22 mouse cellular contexts compared by ENCODE assay signal in genomic region chr10:128511761-128512160, GRCm38 (mm10). TPM values are rescaled to one million over a fixed set of nuclear protein-coding genes. Genes with fewer than 3 reads are reported as not detected.
DNase-seq lines count a peak whose midpoint lies in the region; ATAC-seq and TF ChIP-seq lines count a peak whose summit lies in the region.
"Had no signal": no experiment of that assay in that cellular context is flagged by ENCODE, and none has a peak within 500 bp of the region (broad histone marks: within the 10 kb centered on the region; RNA-seq: fewer than 3 reads in every experiment).

No protein-coding gene starts in this region.

- no peak overlapping the region for H3K4me3 ChIP-seq in embryonic facial prominence, embryonic 13.5 days
- H3K4me3 ChIP-seq in embryonic facial prominence, embryonic 10.5 days: no peak overlapping the region
- H3K4me3 ChIP-seq in heart, embryonic 10.5 days: no peak overlapping the region
- no peak overlapping the region for H3K4me3 ChIP-seq in myocyte
- H3K4me3 ChIP-seq: forebrain, embryonic 13.5 days; forebrain, embryonic 15.5 days had no signal

- H3K9ac ChIP-seq in embryonic facial prominence, embryonic 13.5 days: 0 out of 2 replicates have a peak overlapping the region, but pooled peaks have one; percentile 22
- H3K9ac ChIP-seq: forebrain, embryonic 13.5 days; forebrain, embryonic 15.5 days; forebrain, postnatal 0 days had no signal

- no peak for DNase-seq in embryonic facial prominence, embryonic 10.5 days (ENCODE audit: low spot score)
- peak; percentile 79 for DNase-seq in heart, embryonic 10.5 days (ENCODE audit: low spot score)
- DNase-seq in heart, postnatal 25 days (ENCODE audit: low spot score): no peak
- DNase-seq: adrenal gland, adult 8-10 months; adrenal gland, postnatal 14 days; adrenal gland, postnatal 36 days; B cell, adult 2 months; cerebellum, adult 11-12 months; cerebellum, adult 2 months; cerebellum, adult 9-10 months; cerebellum, postnatal 10 days; cerebellum, postnatal 25 days; forebrain, postnatal 0 days had no signal

- no peak overlapping the region for H3K27ac ChIP-seq in embryonic facial prominence, embryonic 13.5 days
- no peak overlapping the region for H3K27ac ChIP-seq in embryonic facial prominence, embryonic 10.5 days (replicated peaks)
- no peak overlapping the region for H3K27ac ChIP-seq in heart, embryonic 10.5 days
- H3K27ac ChIP-seq: forebrain, embryonic 13.5 days; forebrain, embryonic 15.5 days had no signal

- H3K9me3 ChIP-seq in embryonic facial prominence, embryonic 13.5 days: no peaks in the 10 kb centered on the region
- no peaks in the 10 kb centered on the region for H3K9me3 ChIP-seq in embryonic facial prominence, embryonic 10.5 days
- no peaks in the 10 kb centered on the region for H3K9me3 ChIP-seq in heart, embryonic 10.5 days
- H3K9me3 ChIP-seq: forebrain, embryonic 13.5 days; forebrain, embryonic 15.5 days; G1E had no signal

- H3K27me3 ChIP-seq in embryonic facial prominence, embryonic 13.5 days: peaks cover 14% of the 10 kb centered on the region
- peaks cover 32% of the 10 kb centered on the region for H3K27me3 ChIP-seq in embryonic facial prominence, embryonic 10.5 days (replicated peaks; ENCODE audit: low read depth, poor library complexity, severe bottlenecking)
- H3K27me3 ChIP-seq in heart, embryonic 10.5 days (ENCODE audit: insufficient read depth, poor library complexity, severe bottlenecking): peaks cover 30% of the 10 kb centered on the region
- no peaks in the 10 kb centered on the region for H3K27me3 ChIP-seq in myocyte (ENCODE audit: control insufficient read depth, insufficient read depth, insufficient read length)
- H3K27me3 ChIP-seq: CH12.LX, Patski had no signal

- no peak for TF ChIP-seq POLR2A in myocyte (IDR thresholded peaks at IDR 0.05; ENCODE audit: insufficient read length, low read depth)

- H3ac ChIP-seq in myocyte (ENCODE audit: control insufficient read depth, insufficient read length): no peak overlapping the region

- no peak for ATAC-seq in embryonic facial prominence, embryonic 13.5 days (ENCODE audit: insufficient number of reproducible peaks, insufficient read depth, low FRiP score, low TSS enrichment, low read depth)
- ATAC-seq: activated CD4-positive, CD25-positive, alpha-beta regulatory T cell, adult 4 months; CD4-positive, CD25-positive, alpha-beta regulatory T cell, adult 4 months; forebrain, embryonic 13.5 days; forebrain, embryonic 15.5 days; forebrain, postnatal 0 days; Patski had no signal

- H3K79me2 ChIP-seq in myocyte (ENCODE audit: control insufficient read depth, insufficient read depth): no peaks in the 10 kb centered on the region

- intact Hi-C loops in heart, postnatal 25 days (cut with DNase I): no loop called here

- WGBS in embryonic facial prominence, embryonic 13.5 days: 80% methylated on average over 12 of the region's 12 CpGs
- WGBS in embryonic facial prominence, embryonic 10.5 days: 85% methylated on average over 12 of the region's 12 CpGs
- WGBS in heart, embryonic 10.5 days: 78% methylated on average over 12 of the region's 12 CpGs

- no peak overlapping the region for H3K4me2 ChIP-seq in embryonic facial prominence, embryonic 13.5 days
- H3K4me2 ChIP-seq in myocyte (ENCODE audit: low read depth): no peak overlapping the region
- H3K4me2 ChIP-seq: forebrain, embryonic 13.5 days; forebrain, embryonic 15.5 days had no signal

- peaks cover 48% of the 10 kb centered on the region for H3K36me3 ChIP-seq in embryonic facial prominence, embryonic 13.5 days
- H3K36me3 ChIP-seq in embryonic facial prominence, embryonic 10.5 days (replicated peaks): peaks cover 22% of the 10 kb centered on the region; the same call in 1 of the 2 replicates
- H3K36me3 ChIP-seq in heart, embryonic 10.5 days: peaks cover 49% of the 10 kb centered on the region
- H3K36me3 ChIP-seq in myocyte (ENCODE audit: control insufficient read depth, insufficient read depth): peaks cover 52% of the 10 kb centered on the region
- H3K36me3 ChIP-seq: forebrain, embryonic 15.5 days had no signal

- H3K4me1 ChIP-seq in embryonic facial prominence, embryonic 13.5 days: 0 out of 2 replicates have a peak, but pooled peaks cover 5% of the 10 kb centered on the region
- H3K4me1 ChIP-seq in embryonic facial prominence, embryonic 10.5 days: peaks cover 12% of the 10 kb centered on the region
- H3K4me1 ChIP-seq in heart, embryonic 10.5 days: peaks cover 7% of the 10 kb centered on the region; the same call in 1 of the 2 replicates
- H3K4me1 ChIP-seq: forebrain, embryonic 13.5 days; forebrain, embryonic 15.5 days had no signal

TF ChIP-seq in myocyte, 11 proteins besides CTCF, POLR2A, EP300 and RAD21:
- TF ChIP-seq USF1 (IDR thresholded peaks at IDR 0.05; ENCODE audit: low read depth) (no peak), POLR2AphosphoS2 (IDR thresholded peaks at IDR 0.05; ENCODE audit: insufficient read length, low read depth) (peak; percentile 28)

RNA-seq across cellular contexts. Expression of gene Myl6b, which starts 13.3 kb away (rescaled TPM):
- polyA plus RNA-seq in embryonic facial prominence, embryonic 13.5 days (2015; fragmentation: Nextera tagmentation; extraction: Ambion mirVana): 2.8 and 4.0 TPM in 2 replicates
- polyA plus RNA-seq in embryonic facial prominence, embryonic 10.5 days (2016; fragmentation: Nextera tagmentation; extraction: Ambion mirVana): 2.3 and 3.1 TPM in 2 replicates
- 3.2 and 4.0 TPM in 2 replicates for polyA plus RNA-seq in heart, embryonic 10.5 days (2016; fragmentation: Nextera tagmentation; extraction: Ambion mirVana)
- 1 to 10 TPM; 2.5 to 2.9 TPM for total RNA-seq in heart, postnatal 25 days (2021)
- 734 TPM for polyA plus RNA-seq in myocyte (2012; fragmentation: generic; extraction: Trizol)

RNA-seq across cellular contexts. Expression of gene Esyt1, which starts 13.9 kb away (rescaled TPM):
- polyA plus RNA-seq in embryonic facial prominence, embryonic 13.5 days (2015; fragmentation: Nextera tagmentation; extraction: Ambion mirVana): 21.4 and 23.1 TPM in 2 replicates
- polyA plus RNA-seq in embryonic facial prominence, embryonic 10.5 days (2016; fragmentation: Nextera tagmentation; extraction: Ambion mirVana): 11.9 and 13.6 TPM in 2 replicates
- polyA plus RNA-seq in heart, embryonic 10.5 days (2016; fragmentation: Nextera tagmentation; extraction: Ambion mirVana): 17.8 and 20.3 TPM in 2 replicates
- 10 to 100 TPM; 16.8 to 19.0 TPM for total RNA-seq in heart, postnatal 25 days (2021)
- 166 TPM for polyA plus RNA-seq in myocyte (2012; fragmentation: generic; extraction: Trizol)

RNA-seq across cellular contexts. Expression of gene Myl6, which starts 17.8 kb away (rescaled TPM):
- 961 and 1,001 TPM in 2 replicates for polyA plus RNA-seq in embryonic facial prominence, embryonic 13.5 days (2015; fragmentation: Nextera tagmentation; extraction: Ambion mirVana)
- polyA plus RNA-seq in embryonic facial prominence, embryonic 10.5 days (2016; fragmentation: Nextera tagmentation; extraction: Ambion mirVana): 733 and 768 TPM in 2 replicates
- polyA plus RNA-seq in heart, embryonic 10.5 days (2016; fragmentation: Nextera tagmentation; extraction: Ambion mirVana): 1,508 and 1,550 TPM in 2 replicates
- total RNA-seq in heart, postnatal 25 days (2021): 100 to 1,000 TPM; 294 to 314 TPM
- 2,234 TPM for polyA plus RNA-seq in myocyte (2012; fragmentation: generic; extraction: Trizol)

RNA-seq across cellular contexts. Expression of gene Zc3h10, which starts 35.8 kb away (rescaled TPM):
- 13.5 and 15.5 TPM in 2 replicates for polyA plus RNA-seq in embryonic facial prominence, embryonic 13.5 days (2015; fragmentation: Nextera tagmentation; extraction: Ambion mirVana)
- 15.9 and 17.4 TPM in 2 replicates for polyA plus RNA-seq in embryonic facial prominence, embryonic 10.5 days (2016; fragmentation: Nextera tagmentation; extraction: Ambion mirVana)
- 11.2 and 12.8 TPM in 2 replicates for polyA plus RNA-seq in heart, embryonic 10.5 days (2016; fragmentation: Nextera tagmentation; extraction: Ambion mirVana)
- 1 to 10 TPM; 7.6 to 9.1 TPM for total RNA-seq in heart, postnatal 25 days (2021)
- polyA plus RNA-seq in myocyte (2012; fragmentation: generic; extraction: Trizol): 13.8 TPM

RNA-seq across cellular contexts. Expression of gene Rpl41, which starts 37.3 kb away (rescaled TPM):
- polyA plus RNA-seq in embryonic facial prominence, embryonic 13.5 days (2015; fragmentation: Nextera tagmentation; extraction: Ambion mirVana): 4,323 and 4,329 TPM in 2 replicates
- 3,494 and 3,561 TPM in 2 replicates for polyA plus RNA-seq in embryonic facial prominence, embryonic 10.5 days (2016; fragmentation: Nextera tagmentation; extraction: Ambion mirVana)
- 2,301 and 2,407 TPM in 2 replicates for polyA plus RNA-seq in heart, embryonic 10.5 days (2016; fragmentation: Nextera tagmentation; extraction: Ambion mirVana)
- 1,000 to 10,000 TPM; 1,495 to 1,582 TPM for total RNA-seq in heart, postnatal 25 days (2021)
- polyA plus RNA-seq in myocyte (2012; fragmentation: generic; extraction: Trizol): 12,553 TPM

Comparison
In these comparisons a context has a peak if more than half of its experiments do, and no peak if none do; other contexts are left out.
1. RNA of gene Myl6b, which starts 13.3 kb away (polyA plus RNA-seq): 734 TPM in myocyte (single experiment); 3.2 to 4.0 TPM in heart, embryonic 10.5 days, 2.8 to 4.0 TPM in embryonic facial prominence, embryonic 13.5 days and 2.3 to 3.1 TPM in embryonic facial prominence, embryonic 10.5 days; every median in the first group is over 100 times any median in the second.